Mouse (Mus musculus): ENCODE measurements at regions not wholly inside any gene's neighbourhood (a gene's known extent, or its start where the extent isn't known, plus 50 kb on each side); places are given as distances from the start of the nearest gene placed in this dataset.

DNA sequence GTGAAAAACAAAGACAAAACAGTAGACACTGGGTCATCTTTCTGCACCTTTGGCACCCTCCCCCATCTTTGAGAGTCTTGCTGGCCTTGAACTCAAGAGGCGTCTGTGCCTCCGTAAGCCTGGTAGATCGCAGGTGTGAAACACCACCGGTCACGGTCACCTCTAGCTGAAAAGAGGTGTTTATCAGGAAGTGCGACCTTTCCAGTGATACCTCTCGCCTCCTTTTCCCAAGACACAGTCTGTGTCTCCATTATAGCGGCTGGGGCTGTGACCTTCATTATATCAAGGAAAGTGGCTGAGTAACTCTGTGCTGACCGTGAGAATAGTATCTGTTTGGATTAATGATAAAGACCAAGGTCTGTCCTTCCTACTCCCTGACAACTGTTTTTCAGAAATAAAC is 158.8 kb downstream of the Cog6 start:
- H3K9ac ChIP-seq, result no peak overlapping the region
- no peak overlapping the region for H3K4me3 ChIP-seq
- no peaks in the 10 kb centered on the region for H3K9me3 ChIP-seq
- H3K4me1 ChIP-seq, result no peaks in the 10 kb centered on the region
- no peak overlapping the region for H3K27ac ChIP-seq
- no peak for ATAC-seq (ENCODE audit: insufficient number of reproducible peaks, low FRiP score, low TSS enrichment, low read depth)
- H3K4me2 ChIP-seq, result no peak overlapping the region
- no peaks in the 10 kb centered on the region for H3K36me3 ChIP-seq
- H3K27me3 ChIP-seq, result no peaks in the 10 kb centered on the region
- whole genome bisulfite sequencing, result 91% methylated on average over 9 of the region's 9 CpGs

DNA sequence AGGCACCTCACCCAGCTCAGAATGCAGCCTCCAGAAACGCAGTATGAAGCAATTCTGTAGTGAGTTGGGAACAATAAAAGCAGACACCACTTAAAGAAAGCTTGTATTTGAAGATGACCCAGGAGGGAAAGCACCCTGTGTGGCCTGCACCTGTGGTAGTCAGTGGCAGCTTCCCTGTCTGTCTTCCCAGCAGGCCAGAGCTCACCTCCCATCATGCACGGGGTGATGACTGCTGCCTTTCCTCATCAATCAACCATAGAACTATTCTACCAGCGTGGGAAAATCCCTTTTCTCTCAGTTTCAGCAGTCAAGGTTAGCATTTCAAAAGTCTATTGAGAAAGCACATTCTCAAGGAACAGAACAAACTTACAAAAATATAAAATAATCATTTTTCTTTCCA is 160.0 kb downstream of the Cog6 start:
- Histone ChIP-seq H3K27ac (no peak overlapping the region), H3K36me3 (no peaks in the 10 kb centered on the region), H3K4me2 (no peak overlapping the region), H3K9me3 (no peaks in the 10 kb centered on the region), H3K27me3 (no peaks in the 10 kb centered on the region), H3K4me3 (no peak overlapping the region), H3K9ac (no peak overlapping the region), H3K4me1 (no peaks in the 10 kb centered on the region)
- ATAC-seq (ENCODE audit: insufficient number of reproducible peaks, low FRiP score, low TSS enrichment, low read depth), result no peak
- 55% methylated on average over 3 of the region's 3 CpGs for WGBS

DNA sequence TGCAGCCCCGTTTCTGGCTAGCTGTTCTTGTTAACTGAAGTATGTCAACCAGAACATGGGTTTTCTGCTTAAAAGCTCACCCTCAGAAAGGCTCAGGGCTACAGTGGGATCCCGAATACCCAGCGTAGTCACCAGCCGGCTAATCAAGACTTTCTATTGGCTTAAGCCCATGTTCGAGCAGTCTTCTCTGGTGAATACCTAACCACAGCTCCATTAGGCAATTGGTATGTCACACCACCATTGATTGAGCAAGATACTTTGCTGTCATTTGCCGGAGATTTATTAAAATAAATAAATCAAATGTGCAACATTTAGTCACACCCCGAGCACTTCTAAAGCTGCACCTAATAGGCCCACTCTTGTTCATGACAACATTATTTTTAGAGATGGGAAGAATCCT is 162.5 kb downstream of the Cog6 start:
- Histone ChIP-seq H3K4me1 (no peaks in the 10 kb centered on the region), H3K27ac (no peak overlapping the region), H3K4me2 (no peak overlapping the region), H3K9ac (no peak overlapping the region), H3K27me3 (no peaks in the 10 kb centered on the region), H3K9me3 (no peaks in the 10 kb centered on the region), H3K36me3 (no peaks in the 10 kb centered on the region), H3K4me3 (no peak overlapping the region)
- WGBS, result 87% methylated on average over 7 of the region's 7 CpGs
- ATAC-seq (ENCODE audit: insufficient number of reproducible peaks, low FRiP score, low TSS enrichment, low read depth), result no peak

DNA sequence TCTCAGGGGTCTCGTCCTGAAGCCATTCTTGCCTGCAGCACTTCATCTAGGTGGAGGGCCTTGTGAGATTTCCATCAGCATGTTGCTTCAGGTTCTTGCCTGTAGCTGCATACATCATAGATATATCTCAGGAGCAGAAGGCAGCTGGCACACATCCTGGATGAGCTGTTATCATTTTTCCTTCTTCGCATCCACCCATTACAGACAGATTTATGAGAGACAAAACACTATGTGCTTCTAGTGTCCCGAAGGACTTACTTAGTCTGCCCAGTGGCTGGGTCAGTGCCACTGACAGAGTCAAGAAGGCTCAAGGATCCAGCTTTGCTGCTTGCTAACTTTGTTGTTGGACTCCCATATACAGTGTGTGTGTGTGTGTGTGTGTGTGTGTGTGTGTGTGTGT is 163.9 kb downstream of the Cog6 start:
- Histone ChIP-seq H3K27ac (no peak overlapping the region), H3K27me3 (no peaks in the 10 kb centered on the region), H3K4me2 (no peak overlapping the region), H3K9ac (no peak overlapping the region), H3K4me1 (no peaks in the 10 kb centered on the region), H3K9me3 (no peaks in the 10 kb centered on the region), H3K4me3 (no peak overlapping the region), H3K36me3 (no peaks in the 10 kb centered on the region)
- WGBS, result 71% methylated on average over 3 of the region's 3 CpGs
- ATAC-seq (ENCODE audit: insufficient number of reproducible peaks, low FRiP score, low TSS enrichment, low read depth), result no peak

DNA sequence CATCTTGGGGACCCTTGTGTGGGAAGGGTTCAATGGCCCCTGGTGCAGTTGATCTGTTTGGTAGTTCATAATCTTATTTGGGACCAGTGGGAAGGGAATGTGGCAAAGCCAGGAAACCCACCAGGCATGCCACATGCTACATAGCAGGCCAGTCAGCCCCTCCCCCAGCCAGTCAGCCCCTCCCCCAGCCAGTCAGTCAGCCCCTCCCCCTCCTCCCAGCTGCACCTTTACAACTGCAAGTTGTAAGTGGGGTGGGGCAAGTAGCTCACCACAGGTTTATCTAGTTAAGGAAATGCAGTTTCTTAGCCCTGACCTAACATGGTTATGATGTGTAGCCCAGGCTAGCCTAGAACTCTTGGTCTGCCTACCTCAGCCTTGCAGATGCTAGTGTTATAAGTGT is 171.9 kb downstream of the Cog6 start:
- no peak overlapping the region for H3K27ac ChIP-seq
- H3K4me3 ChIP-seq, result no peak overlapping the region
- H3K4me1 ChIP-seq, result peaks cover 1% of the 10 kb centered on the region; the same call in 1 of the 2 replicates

DNA sequence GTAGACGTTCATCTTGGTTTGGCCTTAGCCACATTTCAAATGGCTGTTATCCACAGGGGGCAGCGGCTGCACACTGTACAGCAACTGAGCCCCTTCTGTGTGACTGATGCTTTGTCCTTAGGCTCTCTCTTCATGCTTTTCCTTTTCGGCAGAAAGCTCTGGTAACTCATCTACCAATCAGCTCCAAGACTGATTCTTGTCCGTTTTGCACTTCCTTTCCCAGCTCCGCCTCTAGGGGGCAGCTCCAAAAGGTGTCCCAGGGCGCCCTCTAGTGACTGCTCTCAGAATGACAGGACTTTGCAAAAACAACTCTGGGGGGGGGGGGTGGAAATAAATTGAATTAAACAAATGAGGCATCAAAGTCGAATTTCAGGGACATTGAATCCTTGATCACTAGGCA is 173.0 kb downstream of the Cog6 start:
- no peak for ATAC-seq (ENCODE audit: insufficient number of reproducible peaks, low FRiP score, low TSS enrichment, low read depth)
- no peaks in the 10 kb centered on the region for H3K27me3 ChIP-seq
- H3K4me1 ChIP-seq, result peaks cover 4% of the 10 kb centered on the region; the same call in 1 of the 2 replicates
- 29% methylated on average over 7 of the region's 7 CpGs for WGBS
- no peak overlapping the region for H3K9ac ChIP-seq
- H3K4me2 ChIP-seq, result no peak overlapping the region
- H3K9me3 ChIP-seq, result no peaks in the 10 kb centered on the region
- H3K27ac ChIP-seq, result no peak overlapping the region
- no peaks in the 10 kb centered on the region for H3K36me3 ChIP-seq
- H3K4me3 ChIP-seq, result no peak overlapping the region

More for the DNA sequence above, 171.9 kb downstream of the Cog6 start:
- Histone ChIP-seq H3K4me2 (no peak overlapping the region), H3K27me3 (no peaks in the 10 kb centered on the region), H3K9ac (no peak overlapping the region), H3K9me3 (no peaks in the 10 kb centered on the region), H3K36me3 (no peaks in the 10 kb centered on the region)
- no peak for ATAC-seq (ENCODE audit: insufficient number of reproducible peaks, low FRiP score, low TSS enrichment, low read depth)

DNA sequence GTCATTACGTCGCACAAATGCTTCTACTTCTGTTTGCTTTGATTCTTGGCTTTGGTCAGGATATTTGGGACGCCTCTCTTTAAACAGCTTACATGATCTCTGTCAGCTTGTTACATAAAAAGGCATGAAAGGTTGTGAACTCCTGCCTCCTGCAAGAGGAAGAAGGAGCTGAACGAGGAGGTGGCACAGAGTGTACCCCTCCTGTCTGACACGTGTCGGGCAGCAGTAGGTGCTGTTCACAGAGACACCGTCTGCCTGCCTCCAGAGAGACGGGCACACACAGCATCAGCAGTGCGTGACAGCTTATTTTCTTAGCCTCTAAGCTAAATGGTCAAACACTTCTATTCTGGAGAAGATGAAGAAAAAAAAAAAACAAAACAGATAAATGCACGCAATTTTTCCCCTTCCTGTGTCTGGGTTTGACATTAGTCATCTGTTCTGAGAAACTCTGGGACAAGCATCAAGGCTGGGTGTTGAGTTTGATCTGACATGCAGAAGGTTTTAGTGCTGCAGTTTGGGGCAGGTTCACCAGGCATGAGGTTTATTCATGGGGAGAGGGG is 174.1 kb downstream of the Cog6 start:
- Histone ChIP-seq H3K4me1 (peaks cover 4% of the 10 kb centered on the region; the same call in 1 of the 2 replicates), H3K9ac (no peak overlapping the region), H3K36me3 (no peaks in the 10 kb centered on the region), H3K9me3 (no peaks in the 10 kb centered on the region), H3K27me3 (no peaks in the 10 kb centered on the region), H3K4me2 (no peak overlapping the region), H3K27ac (no peak overlapping the region), H3K4me3 (no peak overlapping the region)
- 78% methylated on average over 10 of the region's 10 CpGs for WGBS
- no peak for ATAC-seq (ENCODE audit: insufficient number of reproducible peaks, low FRiP score, low TSS enrichment, low read depth)

DNA sequence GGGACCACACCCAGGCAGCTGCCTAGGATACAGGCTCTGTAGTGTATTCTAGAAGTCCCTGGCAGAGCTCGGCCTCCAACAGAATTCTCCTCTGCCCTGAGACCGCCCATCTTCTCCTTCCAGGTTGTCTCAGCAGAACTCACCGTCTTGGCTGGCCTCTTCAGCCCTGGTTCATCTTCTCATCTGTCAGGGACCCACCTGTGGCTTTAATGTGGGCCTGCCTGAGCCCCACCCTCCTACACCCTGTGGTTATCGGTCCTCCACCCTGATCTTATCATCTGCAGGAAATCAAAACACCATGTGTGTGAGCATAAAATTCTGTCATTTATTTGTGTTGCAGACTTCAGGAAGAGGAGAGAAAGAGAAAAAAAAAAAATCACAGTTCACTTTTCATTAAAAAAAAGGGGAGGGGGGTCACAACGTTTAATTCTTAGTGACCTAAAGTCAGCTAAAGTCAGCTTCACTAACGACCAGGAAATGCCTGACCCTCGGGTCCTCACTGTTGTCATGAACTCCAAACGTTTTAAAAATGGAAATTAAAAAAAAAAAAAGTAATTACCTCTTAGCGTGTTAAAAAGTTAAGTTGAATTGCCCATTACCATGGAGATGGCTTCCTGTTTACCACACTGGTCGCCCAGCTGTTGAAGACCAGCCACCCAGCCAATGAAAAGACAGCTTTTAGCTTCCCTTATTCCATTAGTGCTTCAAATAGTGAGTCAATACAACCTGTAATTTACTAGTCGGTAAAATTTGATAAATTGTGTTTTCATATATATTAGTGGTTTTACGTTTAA is 176.7 kb downstream of the Cog6 start:
- no peak overlapping the region for H3K4me3 ChIP-seq
- no peaks in the 10 kb centered on the region for H3K36me3 ChIP-seq
- no peak for ATAC-seq (ENCODE audit: insufficient number of reproducible peaks, low FRiP score, low TSS enrichment, low read depth)
- no peaks in the 10 kb centered on the region for H3K27me3 ChIP-seq
- WGBS, result 34% methylated on average over 12 of the region's 12 CpGs
- H3K9me3 ChIP-seq, result no peaks in the 10 kb centered on the region
- no peak overlapping the region for H3K4me2 ChIP-seq
- H3K27ac ChIP-seq, result no peak overlapping the region
- H3K9ac ChIP-seq, result no peak overlapping the region
- peaks cover 4% of the 10 kb centered on the region; the same call in 1 of the 2 replicates for H3K4me1 ChIP-seq

DNA sequence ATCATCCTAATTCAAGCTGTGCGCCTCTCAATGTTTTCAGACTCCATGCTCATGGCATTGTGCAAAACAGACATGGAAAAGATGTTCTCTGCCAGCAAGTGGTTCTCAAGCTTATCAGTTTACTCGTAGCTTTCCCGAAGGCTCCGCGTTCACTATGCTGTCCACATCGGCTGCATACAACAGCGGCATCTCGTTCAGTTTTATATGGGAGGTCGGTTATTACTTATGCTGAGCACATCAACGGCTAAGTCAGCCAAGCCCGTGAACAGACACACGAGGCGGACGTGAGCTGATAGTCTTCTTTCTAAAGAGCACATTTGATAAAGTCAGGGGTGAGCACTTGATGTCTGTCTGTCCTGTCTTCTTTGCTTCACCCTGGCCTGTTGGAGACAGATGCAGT is 179.0 kb downstream of the Cog6 start:
- H3K27ac ChIP-seq, result no peak overlapping the region
- ATAC-seq (ENCODE audit: insufficient number of reproducible peaks, low FRiP score, low TSS enrichment, low read depth), result no peak
- H3K4me2 ChIP-seq, result no peak overlapping the region
- no peaks in the 10 kb centered on the region for H3K9me3 ChIP-seq
- no peak overlapping the region for H3K9ac ChIP-seq
- no peaks in the 10 kb centered on the region for H3K27me3 ChIP-seq
- H3K36me3 ChIP-seq, result no peaks in the 10 kb centered on the region
- WGBS, result 87% methylated on average over 14 of the region's 14 CpGs
- H3K4me3 ChIP-seq, result no peak overlapping the region
- peaks cover 4% of the 10 kb centered on the region; the same call in 1 of the 2 replicates for H3K4me1 ChIP-seq

DNA sequence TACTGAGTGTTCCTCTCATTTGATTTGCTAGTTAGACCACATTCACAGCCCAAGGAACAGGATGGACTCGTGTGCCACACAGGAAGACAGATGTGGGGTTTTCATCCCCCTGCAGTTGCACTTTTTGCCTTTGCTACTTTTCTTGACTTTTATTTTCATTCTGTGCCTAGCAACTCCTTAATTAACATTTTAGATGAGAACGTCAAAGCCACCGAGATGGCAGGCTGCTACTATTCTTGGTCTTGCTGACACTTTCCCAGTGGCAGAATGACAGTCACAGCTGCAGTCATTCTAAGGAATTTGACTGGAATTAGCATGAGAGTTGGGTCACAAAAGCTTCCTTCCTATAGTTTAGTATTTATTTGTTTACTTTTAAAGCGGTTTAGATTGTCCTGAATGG is 179.5 kb downstream of the Cog6 start:
- H3K9me3 ChIP-seq, result no peaks in the 10 kb centered on the region
- no peak for ATAC-seq (ENCODE audit: insufficient number of reproducible peaks, low FRiP score, low TSS enrichment, low read depth)
- WGBS, result 53% methylated on average over 4 of the region's 4 CpGs
- no peak overlapping the region for H3K9ac ChIP-seq
- peaks cover 4% of the 10 kb centered on the region; the same call in 1 of the 2 replicates for H3K4me1 ChIP-seq
- no peak overlapping the region for H3K4me3 ChIP-seq
- H3K27ac ChIP-seq, result no peak overlapping the region
- no peaks in the 10 kb centered on the region for H3K27me3 ChIP-seq
- H3K36me3 ChIP-seq, result no peaks in the 10 kb centered on the region
- H3K4me2 ChIP-seq, result no peak overlapping the region

DNA sequence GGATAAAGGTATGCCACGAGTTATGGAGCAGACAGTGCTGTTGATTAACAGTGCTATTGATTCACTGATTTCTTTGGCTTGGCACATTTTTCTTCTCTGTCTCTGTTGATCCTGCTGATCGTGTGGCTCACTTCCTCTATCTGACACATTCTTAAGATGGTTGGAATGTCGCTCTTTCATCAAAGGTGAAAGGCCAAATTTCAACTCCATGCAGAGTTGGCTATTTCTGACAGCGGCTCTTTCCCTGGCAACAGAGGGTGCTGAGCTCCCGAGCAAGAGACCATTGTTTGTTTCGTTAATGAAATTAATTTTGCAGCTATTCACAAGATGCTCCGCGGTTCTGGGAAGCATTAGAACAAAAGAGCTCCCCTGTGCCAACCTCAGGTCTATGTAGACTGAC is 180.3 kb downstream of the Cog6 start:
- no peak for ATAC-seq (ENCODE audit: insufficient number of reproducible peaks, low FRiP score, low TSS enrichment, low read depth)
- 52% methylated on average over 8 of the region's 8 CpGs for WGBS
- H3K9ac ChIP-seq, result no peak overlapping the region
- peaks cover 4% of the 10 kb centered on the region; the same call in 1 of the 2 replicates for H3K4me1 ChIP-seq
- no peak overlapping the region for H3K4me2 ChIP-seq
- H3K4me3 ChIP-seq, result no peak overlapping the region
- no peak overlapping the region for H3K27ac ChIP-seq
- no peaks in the 10 kb centered on the region for H3K9me3 ChIP-seq
- no peaks in the 10 kb centered on the region for H3K27me3 ChIP-seq
- no peaks in the 10 kb centered on the region for H3K36me3 ChIP-seq

DNA sequence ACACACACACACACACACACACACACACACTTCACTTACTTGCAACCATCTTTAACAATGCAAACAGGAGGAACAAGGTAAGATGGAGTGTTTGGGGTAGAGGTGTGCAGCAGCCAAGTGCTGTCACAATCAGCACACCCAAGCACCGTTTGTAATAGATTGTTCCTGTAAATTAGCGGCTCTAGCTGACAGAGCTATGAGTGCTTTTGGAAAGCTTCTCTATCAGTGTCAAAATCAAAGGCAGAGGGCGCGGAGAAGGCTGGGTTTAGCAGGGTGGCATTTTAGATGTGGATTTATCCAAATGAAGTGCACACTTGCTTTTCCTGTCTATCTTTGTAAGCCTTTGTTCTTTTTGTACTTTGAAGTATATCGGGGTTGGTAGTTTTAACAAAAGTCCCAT is 184.6 kb downstream of the Cog6 start:
- H3K9ac ChIP-seq, result no peak overlapping the region
- 72% methylated on average over 5 of the region's 5 CpGs for WGBS
- no peaks in the 10 kb centered on the region for H3K27me3 ChIP-seq
- H3K4me1 ChIP-seq, result no peaks in the 10 kb centered on the region
- H3K9me3 ChIP-seq, result no peaks in the 10 kb centered on the region
- ATAC-seq (ENCODE audit: insufficient number of reproducible peaks, low FRiP score, low TSS enrichment, low read depth), result no peak
- H3K27ac ChIP-seq, result no peak overlapping the region
- no peak overlapping the region for H3K4me2 ChIP-seq
- no peaks in the 10 kb centered on the region for H3K36me3 ChIP-seq
- no peak overlapping the region for H3K4me3 ChIP-seq
